Mouse (Mus musculus) lung, embryonic 14.5 days (tissue): ENCODE data around the gene H2-DMb1. TPM values are rescaled to one million over a fixed set of nuclear protein-coding genes. Genes with fewer than 3 reads are reported as not detected.
A peak's percentile ranks its signal among the peaks of the same experiment; 100 is the strongest.
"Not testable (repeated sequence)": the region's sequence is repeated elsewhere in the genome, so short reads cannot be mapped to it uniquely, and the experiment has no call there.

Experiments used
- ATAC-seq: fragments of 200-750 bp; cut with Nextera tagmentation; 2 replicates; pipeline ENCODE4 v1.8.0; 2017; ENCODE audit warnings: mild to moderate bottlenecking, moderate TSS enrichment, moderate library complexity; ENCODE audit not compliant: insufficient read depth
- DNase-seq: peaks from one replicate; pipeline ENCODE4 v3.0.0-alpha.2; 2015
- H3K27ac ChIP-seq: fragments of 300-500 bp; sonication (generic); 2 replicates; pipeline ENCODE4 v1.5.1; 2014; ENCODE audit warnings: low read depth, mild to moderate bottlenecking, moderate library complexity
- H3K27me3 ChIP-seq: fragments of 300-500 bp; sonication (generic); 2 replicates; pipeline ENCODE4 v1.6.1; 2014; ENCODE audit warnings: low read length, control low read depth; ENCODE audit not compliant: insufficient read depth
- H3K36me3 ChIP-seq: fragments of 300-500 bp; sonication (generic); 2 replicates; pipeline ENCODE4 v1.6.1; 2014; ENCODE audit warnings: control low read depth; ENCODE audit not compliant: insufficient read depth
- H3K4me1 ChIP-seq: fragments of 300-500 bp; sonication (generic); 2 replicates; pipeline ENCODE4 v1.6.1; 2014; ENCODE audit warnings: antibody characterized with exemption, control low read depth; ENCODE audit not compliant: insufficient read depth
- H3K4me2 ChIP-seq: fragments of 300-500 bp; sonication (generic); 2 replicates; pipeline ENCODE4 v1.6.1; 2014; ENCODE audit warnings: mild to moderate bottlenecking
- H3K4me3 ChIP-seq: fragments of 300-500 bp; sonication (generic); 2 replicates; pipeline ENCODE4 v1.5.1; 2014; ENCODE audit warnings: low read depth, low read length
- H3K9ac ChIP-seq: fragments of 300-500 bp; sonication (generic); 2 replicates; pipeline ENCODE4 v1.6.1; 2014
- H3K9me3 ChIP-seq: fragments of 300-500 bp; sonication (generic); 2 replicates; pipeline ENCODE4 v1.6.1; 2016; ENCODE audit warnings: low read depth, low read length, control low read depth
- CTCF ChIP-seq: IDR thresholded peaks from 2 replicates; pipeline ENCODE4 v1.5.1; 2016; ENCODE audit warnings: antibody characterized with exemption, low read depth
- WGBS: fragments of 180-500 bp; shearing (Covaris S2); extraction: QIAGEN DNeasy Blood & Tissue Kit; methylation state at CpG from one replicate; pipeline ENCODE4 v1.1.7; 2014; 5-methylcytosine and 5-hydroxymethylcytosine counted together
- polyA plus RNA-seq: library from polyadenylated mRNA; unstranded; fragments of >200 nt; fragmentation: Nextera tagmentation; extraction: Ambion mirVana; gene quantifications from 2 replicates; pipeline ENCODE4 v1.2.1, GENCODE M21; 2014

The H2-DMb1 gene
- polyA plus RNA-seq, 1 experiment from 2014 or later = 1.1 TPM

- Histone ChIP-seq H3K9ac (no peak overlapping the region), H3K27me3 (peaks cover 18% of the 10 kb centered on the region; the same call in 1 of the 2 replicates), H3K4me3 (no peak overlapping the region), H3K9me3 (no peaks in the 10 kb centered on the region), H3K27ac (no peak overlapping the region), H3K4me2 (no peak overlapping the region), H3K36me3 (no peaks in the 10 kb centered on the region), H3K4me1 (no peaks in the 10 kb centered on the region)
- ATAC-seq (no peak), DNase-seq (no peak)
- no peak for TF ChIP-seq CTCF
- 51% methylated on average over 5 of the region's 5 CpGs for WGBS
Measured at GRCm38 (mm10) chr17:34143461-34143860, 9.4 kb upstream of the H2-DMb1 start.

GRCm38 (mm10) chr17:34144221-34144620, 8.7 kb upstream of the H2-DMb1 start:
- not testable (repeated sequence) for H3K4me2 ChIP-seq, H3K9me3 ChIP-seq, H3K27ac ChIP-seq, DNase-seq, H3K4me1 ChIP-seq, H3K4me3 ChIP-seq, H3K9ac ChIP-seq, ATAC-seq, H3K36me3 ChIP-seq
- WGBS = 91% methylated on average over 4 of the region's 4 CpGs
- H3K27me3 ChIP-seq = peaks cover 12% of the 10 kb centered on the region; the same call in 1 of the 2 replicates

- no peaks in the 10 kb centered on the region for H3K9me3 ChIP-seq
- no peak overlapping the region for H3K9ac ChIP-seq
- no peak for ATAC-seq
- H3K27me3 ChIP-seq = peaks cover 9% of the 10 kb centered on the region; the same call in 1 of the 2 replicates
- WGBS = 75% methylated on average over 3 of the region's 3 CpGs
- H3K4me2 ChIP-seq = no peak overlapping the region
- DNase-seq = no peak
- no peak overlapping the region for H3K4me3 ChIP-seq
- no peak for TF ChIP-seq CTCF
- no peaks in the 10 kb centered on the region for H3K4me1 ChIP-seq
- no peak overlapping the region for H3K27ac ChIP-seq
- H3K36me3 ChIP-seq = no peaks in the 10 kb centered on the region
Measured at GRCm38 (mm10) chr17:34144960-34145371, 7.9 kb upstream of the H2-DMb1 start.

- Histone ChIP-seq H3K4me3 (no peak overlapping the region), H3K4me1 (no peaks in the 10 kb centered on the region), H3K36me3 (no peaks in the 10 kb centered on the region), H3K9ac (no peak overlapping the region), H3K9me3 (no peaks in the 10 kb centered on the region), H3K27me3 (no peaks in the 10 kb centered on the region), H3K27ac (no peak overlapping the region), H3K4me2 (no peak overlapping the region)
- DNase-seq (no peak), ATAC-seq (no peak)
- WGBS = 39% methylated on average over 5 of the region's 5 CpGs
- TF ChIP-seq CTCF = no peak
Measured at GRCm38 (mm10) chr17:34155534-34155933, 2.7 kb downstream of the H2-DMb1 start.

- no peaks in the 10 kb centered on the region for H3K27me3 ChIP-seq
- H3K4me1 ChIP-seq = no peaks in the 10 kb centered on the region
- no peaks in the 10 kb centered on the region for H3K9me3 ChIP-seq
- H3K36me3 ChIP-seq = no peaks in the 10 kb centered on the region
- no peak overlapping the region for H3K4me3 ChIP-seq
- peak; percentile 48 for TF ChIP-seq CTCF
- no peak overlapping the region for H3K27ac ChIP-seq
- H3K4me2 ChIP-seq = no peak overlapping the region
- WGBS = 29% methylated on average over 9 of the region's 9 CpGs
- H3K9ac ChIP-seq = no peak overlapping the region
- DNase-seq (peak; percentile 35), ATAC-seq (no peak)
Measured at GRCm38 (mm10) chr17:34164202-34164895, 11.5 kb downstream of the H2-DMb1 start.

- H3K4me3 ChIP-seq = no peak overlapping the region
- no peak overlapping the region for H3K4me2 ChIP-seq
- WGBS = 66% methylated on average over 6 of the region's 6 CpGs
- no peaks in the 10 kb centered on the region for H3K9me3 ChIP-seq
- no peaks in the 10 kb centered on the region for H3K27me3 ChIP-seq
- no peak overlapping the region for H3K9ac ChIP-seq
- no peaks in the 10 kb centered on the region for H3K36me3 ChIP-seq
- DNase-seq = no peak
- H3K4me1 ChIP-seq = no peaks in the 10 kb centered on the region
- TF ChIP-seq CTCF = peak; percentile 31
- ATAC-seq = no peak
- no peak overlapping the region for H3K27ac ChIP-seq
Measured at GRCm38 (mm10) chr17:34165033-34165730, 12.3 kb downstream of the H2-DMb1 start.

- no peak overlapping the region for H3K27ac ChIP-seq
- H3K36me3 ChIP-seq = no peaks in the 10 kb centered on the region
- WGBS = 2% methylated on average over 2 of the region's 2 CpGs
- H3K4me2 ChIP-seq = no peak overlapping the region
- DNase-seq = peak; percentile 77
- ATAC-seq = no peak
- peak; percentile 69 for TF ChIP-seq CTCF
- no peaks in the 10 kb centered on the region for H3K27me3 ChIP-seq
- no peak overlapping the region for H3K9ac ChIP-seq
- no peak overlapping the region for H3K4me3 ChIP-seq
- peaks cover 5% of the 10 kb centered on the region; the same call in 1 of the 2 replicates for H3K9me3 ChIP-seq
- no peaks in the 10 kb centered on the region for H3K4me1 ChIP-seq
Measured at GRCm38 (mm10) chr17:34169279-34169678, 16.4 kb downstream of the H2-DMb1 start.
